Mouse (Mus musculus) midbrain, embryonic 11.5 days (tissue): ENCODE measurements around the gene Ano8. TPM values are rescaled to one million over a fixed set of nuclear protein-coding genes. Genes with fewer than 3 reads are reported as not detected.
A peak's percentile ranks its signal among the peaks of the same experiment; 100 is the strongest.

ENCODE experiments used
- ATAC-seq: fragments of 200-750 bp; cut with Nextera tagmentation; 2 replicates; pipeline ENCODE4 v1.8.0; 2017; ENCODE audit warnings: moderate TSS enrichment, moderate library complexity; ENCODE audit not compliant: low FRiP score
- DNase-seq: peaks from one replicate; pipeline ENCODE4 v3.0.0; 2015; ENCODE audit warnings: low spot score; ENCODE audit errors: missing footprints
- H3K27ac ChIP-seq: fragments of 300-500 bp; sonication (generic); 2 replicates; pipeline ENCODE4 v1.5.1; 2014; ENCODE audit warnings: low read depth, low read length
- H3K27me3 ChIP-seq: fragments of 300-500 bp; sonication (generic); 2 replicates; pipeline ENCODE4 v1.6.1; 2014; ENCODE audit warnings: mild to moderate bottlenecking, low read length, moderate library complexity, mixed read lengths; ENCODE audit not compliant: control insufficient read depth, insufficient read depth
- H3K36me3 ChIP-seq: fragments of 300-500 bp; sonication (generic); 2 replicates; pipeline ENCODE4 v1.6.1; 2014; ENCODE audit warnings: mild to moderate bottlenecking, low read length, moderate library complexity, mixed read lengths; ENCODE audit not compliant: control insufficient read depth, insufficient read depth
- H3K4me1 ChIP-seq: fragments of 300-500 bp; sonication (generic); 2 replicates; pipeline ENCODE4 v1.6.1; 2014; ENCODE audit warnings: low read length; ENCODE audit not compliant: control insufficient read depth, insufficient read depth
- H3K4me2 ChIP-seq: fragments of 300-500 bp; sonication (generic); 2 replicates; pipeline ENCODE4 v1.6.1; 2014; ENCODE audit warnings: mild to moderate bottlenecking, moderate library complexity
- H3K4me3 ChIP-seq: fragments of 300-500 bp; sonication (generic); 2 replicates; pipeline ENCODE4 v1.5.1; 2014; ENCODE audit warnings: low read depth, low read length
- H3K9ac ChIP-seq: fragments of 300-500 bp; sonication (generic); 2 replicates; pipeline ENCODE4 v1.6.1; 2014; ENCODE audit warnings: low read length
- H3K9me3 ChIP-seq: fragments of 300-500 bp; sonication (generic); 2 replicates; pipeline ENCODE4 v1.6.1; 2016; ENCODE audit warnings: low read length; ENCODE audit not compliant: control insufficient read depth
- WGBS: fragments of 180-500 bp; shearing (Covaris S2); extraction: QIAGEN DNeasy Blood & Tissue Kit; methylation state at CpG from one replicate; pipeline ENCODE4 v1.1.7; 2014; 5-methylcytosine and 5-hydroxymethylcytosine counted together
- polyA plus RNA-seq: library from polyadenylated mRNA; unstranded; fragments of >200 nt; fragmentation: Nextera tagmentation; extraction: Ambion mirVana; gene quantifications from 2 replicates; pipeline ENCODE4 v1.2.1, GENCODE M21; 2014

The Ano8 gene
- polyA plus RNA-seq, 1 experiment from 2014 or later: 4.0 TPM

DNA sequence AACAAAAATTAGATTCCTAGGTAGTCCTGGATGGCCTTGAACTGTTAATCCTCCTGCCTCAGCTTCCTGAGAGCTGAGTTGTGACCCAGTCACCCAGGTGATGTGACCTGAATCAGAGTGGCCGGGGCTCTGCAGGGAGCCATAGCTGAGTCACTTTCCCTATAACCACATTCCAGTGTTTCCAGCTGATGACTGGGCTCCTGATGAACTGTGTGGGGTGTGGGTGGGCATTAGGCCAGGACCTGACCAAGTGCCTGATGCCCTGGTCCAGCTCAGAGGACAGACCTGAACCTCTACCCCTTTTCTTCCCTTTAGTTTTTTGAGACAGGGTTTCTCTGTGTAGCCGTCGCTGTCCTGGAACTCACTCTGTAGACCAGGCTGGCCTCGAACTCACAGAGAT is 19.6 kb upstream of the Ano8 start:
- no peak for ATAC-seq
- Histone ChIP-seq H3K36me3 (no peaks in the 10 kb centered on the region), H3K4me2 (no peak overlapping the region), H3K27ac (no peak overlapping the region), H3K9ac (no peak overlapping the region), H3K4me3 (no peak overlapping the region), H3K4me1 (no peaks in the 10 kb centered on the region), H3K27me3 (peaks cover 32% of the 10 kb centered on the region), H3K9me3 (no peaks in the 10 kb centered on the region)
- DNase-seq: no peak
- 93% methylated on average over 4 of the region's 4 CpGs for WGBS

- no peaks in the 10 kb centered on the region for H3K4me1 ChIP-seq
- no peaks in the 10 kb centered on the region for H3K36me3 ChIP-seq
- WGBS: 90% methylated on average over 4 of the region's 4 CpGs
- H3K27me3 ChIP-seq: peaks cover 32% of the 10 kb centered on the region
- H3K27ac ChIP-seq: no peak overlapping the region
- H3K9ac ChIP-seq: no peak overlapping the region
- DNase-seq (no peak), ATAC-seq (no peak)
- no peak overlapping the region for H3K4me2 ChIP-seq
- no peak overlapping the region for H3K4me3 ChIP-seq
- no peaks in the 10 kb centered on the region for H3K9me3 ChIP-seq
These were observed 18.6 kb upstream of the Ano8 start for GRCm38 (mm10) chr8:71504349-71504748.

- 50% methylated on average over 16 of the region's 16 CpGs for WGBS
- ATAC-seq: no peak
These were observed 13.3 kb upstream of the Ano8 start for GRCm38 (mm10) chr8:71498816-71499690.

DNA sequence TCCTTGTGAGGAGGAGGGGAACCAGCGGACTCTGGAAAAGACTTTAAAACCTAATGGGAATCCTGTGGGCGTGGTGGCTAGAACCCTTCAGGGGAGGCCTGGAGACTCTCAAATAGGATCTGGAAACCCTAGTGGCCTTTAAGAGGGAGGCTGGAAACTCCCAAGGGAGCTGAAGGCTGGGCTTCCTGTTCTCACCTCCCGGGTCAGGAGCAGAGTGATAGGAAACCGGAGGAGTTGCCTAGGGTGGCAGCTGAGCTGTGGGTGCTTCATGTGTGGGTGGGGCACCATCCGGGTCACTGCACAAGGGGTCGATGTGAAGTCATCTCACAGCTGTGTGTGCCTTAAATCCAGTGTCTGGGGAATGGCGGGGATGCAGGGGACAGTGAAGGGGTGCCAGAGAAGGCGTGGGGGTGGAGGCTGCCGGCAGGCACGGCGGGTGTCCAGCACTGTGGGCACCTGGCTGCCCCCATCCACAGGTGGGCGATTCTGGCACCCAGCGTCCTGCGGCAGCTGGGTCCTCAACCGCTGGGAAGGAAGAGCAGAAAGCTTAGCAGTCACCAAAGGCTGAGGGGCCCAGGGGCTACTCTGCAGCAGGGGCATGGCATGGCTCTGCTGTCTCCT is 12.2 kb upstream of the Ano8 start:
- no peak overlapping the region for H3K4me3 ChIP-seq
- H3K9ac ChIP-seq: no peak overlapping the region
- WGBS: 26% methylated on average over 15 of the region's 15 CpGs
- no peak overlapping the region for H3K27ac ChIP-seq
- no peaks in the 10 kb centered on the region for H3K9me3 ChIP-seq
- DNase-seq: no peak
- ATAC-seq: no peak
- no peaks in the 10 kb centered on the region for H3K27me3 ChIP-seq
- no peaks in the 10 kb centered on the region for H3K36me3 ChIP-seq
- H3K4me1 ChIP-seq: peaks cover 8% of the 10 kb centered on the region
- H3K4me2 ChIP-seq: no peak overlapping the region

More at GRCm38 (mm10) chr8:71498816-71499690, 13.3 kb upstream of the Ano8 start:
- Histone ChIP-seq H3K4me2 (no peak overlapping the region), H3K36me3 (no peaks in the 10 kb centered on the region), H3K4me1 (peaks cover 8% of the 10 kb centered on the region), H3K9me3 (no peaks in the 10 kb centered on the region), H3K9ac (no peak overlapping the region), H3K27ac (no peak overlapping the region), H3K4me3 (no peak overlapping the region), H3K27me3 (no peaks in the 10 kb centered on the region)
- DNase-seq: peak; percentile 84

- Histone ChIP-seq H3K9ac (no peak overlapping the region), H3K4me3 (no peak overlapping the region), H3K27ac (no peak overlapping the region), H3K4me2 (no peak overlapping the region), H3K4me1 (peaks cover 8% of the 10 kb centered on the region), H3K27me3 (no peaks in the 10 kb centered on the region), H3K36me3 (peaks cover 3% of the 10 kb centered on the region; the same call in 1 of the 2 replicates), H3K9me3 (no peaks in the 10 kb centered on the region)
- ATAC-seq (no peak), DNase-seq (no peak)
- WGBS: 88% methylated on average over 1 of the region's 1 CpGs
These were observed 11.4 kb upstream of the Ano8 start for GRCm38 (mm10) chr8:71497077-71497645.

DNA sequence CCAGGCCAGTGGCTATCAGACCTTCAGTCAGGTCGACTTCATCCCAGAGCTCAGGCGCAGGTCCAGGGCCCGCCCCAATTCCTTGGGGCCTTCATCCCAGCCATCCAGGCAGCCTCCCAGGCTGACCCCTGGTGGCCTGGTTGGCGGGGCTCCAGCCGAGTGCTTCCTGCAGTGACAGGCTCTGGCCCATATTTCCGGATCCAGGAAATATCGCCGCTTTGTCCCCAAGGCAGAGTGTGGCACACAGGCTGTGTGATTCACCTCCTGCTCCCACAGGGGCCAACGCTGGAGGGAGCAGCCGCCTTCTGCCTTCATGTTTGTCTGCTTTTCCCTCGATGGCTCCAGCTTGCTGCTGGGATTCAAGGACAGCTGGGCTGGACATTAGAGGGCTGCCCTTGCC is 10.7 kb upstream of the Ano8 start:
- Histone ChIP-seq H3K27ac (no peak overlapping the region), H3K4me3 (no peak overlapping the region), H3K36me3 (peaks cover 3% of the 10 kb centered on the region; the same call in 1 of the 2 replicates), H3K9ac (no peak overlapping the region), H3K9me3 (no peaks in the 10 kb centered on the region), H3K4me2 (no peak overlapping the region), H3K27me3 (no peaks in the 10 kb centered on the region), H3K4me1 (peaks cover 8% of the 10 kb centered on the region)
- ATAC-seq (no peak), DNase-seq (no peak)
- WGBS: 58% methylated on average over 11 of the region's 11 CpGs

DNA sequence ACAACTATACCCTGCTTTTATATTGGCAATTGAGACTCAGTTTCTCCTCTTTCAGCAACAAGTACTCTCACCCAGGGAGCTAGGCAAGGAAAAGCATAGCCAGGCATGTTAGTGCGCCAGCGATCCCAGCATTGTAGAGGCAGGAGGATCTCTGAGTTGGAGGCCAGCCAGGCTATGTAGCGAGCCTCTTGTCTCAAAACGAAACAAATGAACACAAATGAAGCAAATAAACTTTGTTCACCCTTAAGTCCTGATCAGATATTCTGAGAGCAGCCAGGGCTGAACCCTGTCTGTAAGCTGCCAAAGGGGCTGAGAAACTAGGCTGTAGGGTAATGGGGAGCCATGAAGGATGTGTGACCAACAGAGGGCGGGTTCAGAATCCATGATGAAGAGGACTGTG is 10.0 kb upstream of the Ano8 start:
- H3K4me2 ChIP-seq: no peak overlapping the region
- 98% methylated on average over 5 of the region's 5 CpGs for WGBS
- H3K9me3 ChIP-seq: no peaks in the 10 kb centered on the region
- H3K4me3 ChIP-seq: no peak overlapping the region
- peaks cover 8% of the 10 kb centered on the region for H3K4me1 ChIP-seq
- DNase-seq (no peak), ATAC-seq (no peak)
- no peak overlapping the region for H3K9ac ChIP-seq
- no peaks in the 10 kb centered on the region for H3K27me3 ChIP-seq
- H3K27ac ChIP-seq: no peak overlapping the region
- H3K36me3 ChIP-seq: peaks cover 3% of the 10 kb centered on the region; the same call in 1 of the 2 replicates

- Histone ChIP-seq H3K9me3 (no peaks in the 10 kb centered on the region), H3K4me1 (peaks cover 9% of the 10 kb centered on the region), H3K27ac (no peak overlapping the region), H3K27me3 (no peaks in the 10 kb centered on the region), H3K4me3 (no peak overlapping the region), H3K36me3 (peaks cover 3% of the 10 kb centered on the region; the same call in 1 of the 2 replicates), H3K9ac (no peak overlapping the region), H3K4me2 (no peak overlapping the region)
- peak; percentile 66 for ATAC-seq
- 32% methylated on average over 16 of the region's 16 CpGs for WGBS
- peak; percentile 97 for DNase-seq
These were observed 9.3 kb upstream of the Ano8 start for GRCm38 (mm10) chr8:71495039-71495438.

DNA sequence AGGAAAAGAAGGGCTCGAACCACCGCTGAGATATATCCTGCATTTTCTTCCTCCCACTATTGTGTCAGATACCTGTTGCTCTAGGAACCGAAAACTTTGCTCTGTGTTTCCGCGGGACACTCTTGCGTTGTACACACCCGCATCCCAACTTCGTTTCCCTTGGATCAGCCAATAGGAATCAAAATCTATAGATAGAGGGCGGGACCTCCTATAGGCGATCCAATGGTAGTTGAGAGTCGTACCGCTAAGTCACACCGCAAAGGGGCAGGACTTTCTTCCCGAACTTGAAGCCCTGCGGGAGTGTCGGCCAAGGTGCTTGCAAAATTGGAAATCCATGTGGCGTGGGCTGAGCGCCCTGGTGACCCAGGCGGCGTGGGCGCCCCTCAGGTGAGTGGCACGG is 2.7 kb upstream of the Ano8 start:
- Histone ChIP-seq H3K9me3 (no peaks in the 10 kb centered on the region), H3K27me3 (no peaks in the 10 kb centered on the region), H3K4me2 (peak overlapping the region; percentile 100), H3K4me1 (peaks cover 25% of the 10 kb centered on the region), H3K9ac (peak overlapping the region; percentile 76), H3K36me3 (peaks cover 5% of the 10 kb centered on the region), H3K27ac (no peak overlapping the region), H3K4me3 (peak overlapping the region; percentile 83)
- DNase-seq (peak; percentile 99), ATAC-seq (peak; percentile 81)
- WGBS: under 1% methylated on average over 22 of the region's 22 CpGs
